Mouse (Mus musculus) kidney, adult 18-20 months (tissue): ENCODE data around the gene Npb.

Experiments
- DNase-seq: peaks from one replicate; pipeline ENCODE4 v3.0.0; 2021

The Npb gene

GRCm38 (mm10) chr11:120616617-120617294 is 8.5 kb downstream of the Npb start:
- peak; percentile 71 for DNase-seq

- DNase-seq, result peak; percentile 95
These were observed 9.3 kb downstream of the Npb start, which contains the start of gene Pcyt2 for GRCm38 (mm10) chr11:120617519-120618112. Gene Pcyt2, minus strand, starts transcription at chr11:120617936.

GRCm38 (mm10) chr11:120618619-120619535 is 10.6 kb downstream of the Npb start:
- DNase-seq, result no peak

- no peak for DNase-seq
These were observed 11.9 kb downstream of the Npb start for GRCm38 (mm10) chr11:120620195-120620594.

GRCm38 (mm10) chr11:120622805-120623204 is 14.5 kb downstream of the Npb start:
- DNase-seq, result no peak

GRCm38 (mm10) chr11:120623961-120624679 is 15.8 kb downstream of the Npb start:
- peak; percentile 79 for DNase-seq

GRCm38 (mm10) chr11:120624680-120625111 is 16.4 kb downstream of the Npb start:
- peak; percentile 88 for DNase-seq

GRCm38 (mm10) chr11:120625152-120625775 is 17.0 kb downstream of the Npb start, which contains the start of gene Sirt7:
Gene Sirt7, minus strand, starts transcription at chr11:120625240.
- DNase-seq, result no peak

- no peak for DNase-seq
These were observed 18.6 kb downstream of the Npb start for GRCm38 (mm10) chr11:120626785-120627467.

- DNase-seq, result no peak
These were observed 19.4 kb downstream of the Npb start for GRCm38 (mm10) chr11:120627468-120628300.

GRCm38 (mm10) chr11:120628601-120629340 is 20.5 kb downstream of the Npb start:
- DNase-seq, result no peak

GRCm38 (mm10) chr11:120629341-120629730 is 21.1 kb downstream of the Npb start:
- DNase-seq, result peak; percentile 75

GRCm38 (mm10) chr11:120629911-120630310 is 21.6 kb downstream of the Npb start:
- peak; percentile 72 for DNase-seq

- DNase-seq, result peak; percentile 78
These were observed 22.2 kb downstream of the Npb start for GRCm38 (mm10) chr11:120630401-120630871.

- DNase-seq, result peak; percentile 54
These were observed 22.8 kb downstream of the Npb start for GRCm38 (mm10) chr11:120630881-120631725.

GRCm38 (mm10) chr11:120631726-120632448 is 23.6 kb downstream of the Npb start:
- peak; percentile 43 for DNase-seq

GRCm38 (mm10) chr11:120632559-120633519 is 24.6 kb downstream of the Npb start:
- DNase-seq, result peak; percentile 85
